Mouse (Mus musculus) embryonic facial prominence, embryonic 15.5 days (tissue): ENCODE results near the gene Plin1. TPM values are rescaled to one million over a fixed set of nuclear protein-coding genes. Genes with fewer than 3 reads are reported as not detected.

Experiments
- ATAC-seq: fragments of 200-750 bp; cut with Nextera tagmentation; 2 replicates; pipeline ENCODE4 v1.8.0; 2017; ENCODE audit warnings: low read depth, moderate TSS enrichment; ENCODE audit not compliant: insufficient number of reproducible peaks, low FRiP score, low TSS enrichment
- H3K27ac ChIP-seq: fragments of 300-500 bp; sonication (generic); replicated peaks from 2 replicates; pipeline ENCODE4 v1.5.1; 2015; ENCODE audit warnings: mild to moderate bottlenecking, inconsistent platforms
- H3K27me3 ChIP-seq: fragments of 300-500 bp; sonication (generic); 2 replicates; pipeline ENCODE4 v1.6.1; 2015; ENCODE audit warnings: inconsistent platforms
- H3K36me3 ChIP-seq: fragments of 300-500 bp; sonication (generic); 2 replicates; pipeline ENCODE4 v1.6.1; 2015; ENCODE audit warnings: mild to moderate bottlenecking, inconsistent platforms
- H3K4me1 ChIP-seq: fragments of 300-500 bp; sonication (generic); 2 replicates; pipeline ENCODE4 v1.6.1; 2015; ENCODE audit warnings: inconsistent platforms
- H3K4me2 ChIP-seq: fragments of 300-500 bp; sonication (generic); replicated peaks from 2 replicates; pipeline ENCODE4 v1.6.1; 2015; ENCODE audit warnings: mild to moderate bottlenecking, inconsistent platforms
- H3K4me3 ChIP-seq: fragments of 300-500 bp; sonication (generic); replicated peaks from 2 replicates; pipeline ENCODE4 v1.5.1; 2015; ENCODE audit warnings: mild to moderate bottlenecking, inconsistent platforms
- H3K9ac ChIP-seq: fragments of 300-500 bp; sonication (generic); 2 replicates; pipeline ENCODE4 v1.6.1; 2015; ENCODE audit warnings: inconsistent platforms
- H3K9me3 ChIP-seq: fragments of 300-500 bp; sonication (generic); replicated peaks from 2 replicates; pipeline ENCODE4 v1.6.1; 2016; ENCODE audit warnings: inconsistent platforms
- WGBS: fragments of 180-500 bp; shearing (Covaris S2); methylation state at CpG from one replicate; pipeline ENCODE4 v1.1.7; 2015; 5-methylcytosine and 5-hydroxymethylcytosine counted together
- polyA plus RNA-seq: library from polyadenylated mRNA; unstranded; fragments of >200 nt; fragmentation: Nextera tagmentation; extraction: Ambion mirVana; gene quantifications from 2 replicates; pipeline ENCODE4 v1.2.1, GENCODE M21; 2015

The Plin1 gene
- 0.05 TPM in 1 of 2 replicates, not detected in the other for polyA plus RNA-seq

DNA sequence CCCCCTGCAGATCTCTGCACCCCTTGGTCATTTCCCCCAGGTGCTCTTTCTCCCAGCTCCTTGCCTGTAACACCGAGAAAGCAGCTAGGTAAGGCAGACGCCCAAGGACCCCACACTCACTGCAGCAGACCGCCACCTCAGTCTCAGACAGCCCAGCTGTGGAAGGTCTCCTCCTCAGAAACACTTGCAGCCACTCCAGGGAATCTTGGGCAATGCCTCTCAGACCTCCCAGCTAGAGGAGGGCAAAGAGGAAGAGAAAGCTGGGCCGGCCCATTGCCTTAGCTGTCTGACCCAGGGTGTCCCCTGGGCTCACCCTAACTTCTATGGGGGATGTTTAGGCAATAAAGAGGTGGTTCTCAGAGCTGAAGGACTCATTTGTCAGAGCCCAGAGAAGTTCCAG is at the start of gene Plin1:
Plin1 (minus strand) TSS at position 282 of the 400 bp plus-strand sequence.
- H3K27me3 ChIP-seq: no peaks in the 10 kb centered on the region
- ATAC-seq: no peak
- WGBS: 58% methylated on average over 4 of the region's 4 CpGs
- H3K4me1 ChIP-seq: no peaks in the 10 kb centered on the region
- H3K4me2 ChIP-seq: no peak within 1 kb of the TSS
- no peak within 1 kb of the TSS for H3K9ac ChIP-seq
- peaks cover 11% of the 10 kb centered on the region for H3K36me3 ChIP-seq
- H3K27ac ChIP-seq: no peak within 1 kb of the TSS
- no peak within 1 kb of the TSS for H3K4me3 ChIP-seq
- H3K9me3 ChIP-seq: no peaks in the 10 kb centered on the region

DNA sequence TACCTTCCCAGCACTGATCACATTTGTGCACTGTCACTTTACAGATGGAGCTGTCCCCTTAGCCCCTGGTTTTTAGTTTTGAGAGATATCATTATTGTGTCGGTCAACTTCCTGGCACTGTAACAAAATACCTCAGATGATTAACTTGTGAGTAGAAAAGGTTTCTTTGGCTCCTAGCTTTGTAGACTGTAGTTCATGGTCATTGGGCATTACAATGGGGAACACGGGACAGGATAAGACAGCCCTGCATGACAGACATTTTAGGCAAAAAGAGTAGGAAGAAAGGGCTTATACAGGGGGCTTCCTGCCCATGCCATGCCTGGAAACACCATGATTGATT is 49.8 kb upstream of the Plin1 start:
- H3K27me3 ChIP-seq: no peaks in the 10 kb centered on the region; the same call in 1 of the 2 replicates
- no peak for ATAC-seq
- no peak overlapping the region for H3K27ac ChIP-seq
- H3K4me2 ChIP-seq: no peak overlapping the region
- no peak overlapping the region for H3K4me3 ChIP-seq
- H3K9me3 ChIP-seq: no peaks in the 10 kb centered on the region
- H3K36me3 ChIP-seq: no peaks in the 10 kb centered on the region
- H3K9ac ChIP-seq: no peak overlapping the region
- WGBS: 78% methylated on average over 2 of the region's 2 CpGs
- peaks cover 7% of the 10 kb centered on the region; the same call in 1 of the 2 replicates for H3K4me1 ChIP-seq

DNA sequence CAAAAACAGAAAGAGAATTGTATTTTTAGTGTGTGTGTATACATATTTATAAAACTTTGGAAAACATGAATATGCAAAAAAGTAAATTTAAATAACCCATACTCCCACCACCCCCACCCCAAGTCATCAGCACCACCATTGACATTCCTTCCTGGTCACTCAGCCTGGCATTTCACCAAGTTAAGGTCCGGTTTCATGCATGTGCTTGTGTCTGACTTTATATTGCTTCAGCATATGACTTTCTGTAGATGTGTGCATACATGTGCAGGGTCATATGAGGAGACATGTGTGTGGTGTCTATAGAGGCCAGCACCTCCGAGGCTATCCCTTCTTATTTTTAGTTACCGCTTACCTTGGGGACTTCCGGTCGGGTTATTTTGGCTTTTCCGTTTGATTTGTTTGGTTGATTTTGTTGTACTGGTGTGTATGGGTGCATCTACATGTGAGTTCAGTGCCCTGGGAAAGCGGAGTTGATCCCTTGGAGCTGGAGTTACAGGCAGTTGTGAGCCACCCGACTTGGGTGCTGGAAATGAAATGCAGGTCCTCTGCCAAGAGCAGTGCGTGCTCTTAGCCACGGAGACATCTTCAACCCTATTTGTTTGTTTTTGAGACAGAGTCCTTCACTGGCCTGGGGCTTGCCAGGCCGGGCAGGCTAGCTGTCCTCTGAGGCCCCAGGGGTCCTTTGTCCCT is 49.3 kb upstream of the Plin1 start:
- no peak overlapping the region for H3K27ac ChIP-seq
- H3K27me3 ChIP-seq: no peaks in the 10 kb centered on the region
- no peak for ATAC-seq
- no peak overlapping the region for H3K4me3 ChIP-seq
- H3K4me2 ChIP-seq: no peak overlapping the region
- WGBS: 78% methylated on average over 11 of the region's 11 CpGs
- no peak overlapping the region for H3K9ac ChIP-seq
- no peaks in the 10 kb centered on the region for H3K9me3 ChIP-seq
- peaks cover 7% of the 10 kb centered on the region; the same call in 1 of the 2 replicates for H3K4me1 ChIP-seq
- no peaks in the 10 kb centered on the region for H3K36me3 ChIP-seq

DNA sequence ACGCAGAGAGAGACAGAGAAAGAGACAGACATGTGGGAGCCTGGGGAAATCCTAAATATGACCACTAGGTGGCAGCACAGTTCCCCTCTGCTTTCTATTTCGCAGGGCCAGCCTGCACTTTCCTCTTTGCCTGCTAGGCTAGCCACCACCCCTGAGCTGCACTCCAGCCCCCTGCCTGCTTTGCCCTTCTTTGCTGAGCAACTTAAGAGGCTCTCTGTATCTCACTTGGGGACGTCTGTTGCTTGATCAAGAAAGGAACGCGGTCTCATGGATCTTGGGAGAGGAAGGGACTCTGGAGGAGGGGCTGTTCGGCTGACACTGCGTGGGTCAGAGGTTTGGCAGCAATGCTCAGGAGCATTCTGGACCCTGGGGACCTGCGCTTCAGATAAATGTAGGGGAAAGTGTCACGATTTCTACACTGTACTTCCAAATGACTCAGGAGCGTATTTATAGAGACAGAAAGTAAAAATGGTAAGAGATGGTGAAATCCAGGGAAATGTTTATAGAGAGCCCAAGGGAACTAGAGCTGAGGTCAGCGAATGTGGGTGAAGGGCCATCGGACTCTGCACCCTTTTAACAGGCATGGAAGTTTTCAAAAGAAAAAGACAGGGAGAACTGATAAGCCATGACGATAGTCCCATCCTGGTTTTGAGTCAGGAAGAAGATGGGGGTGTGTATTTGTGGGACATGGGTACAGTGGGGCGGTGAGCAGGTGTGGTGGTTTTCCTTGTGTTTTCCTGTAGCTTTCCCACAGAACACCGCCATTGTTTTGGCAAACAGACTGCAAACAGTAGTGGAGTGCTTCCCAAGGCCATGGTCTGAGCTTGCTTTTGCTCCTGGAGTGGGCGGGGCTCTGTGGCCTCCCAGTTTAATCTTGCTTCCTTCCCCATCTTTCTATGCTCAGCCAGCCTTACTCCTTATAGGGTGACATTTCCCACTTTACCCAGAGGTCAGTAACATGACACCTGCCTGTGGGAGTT is 48.2 kb upstream of the Plin1 start:
- Histone ChIP-seq H3K4me1 (peaks cover 7% of the 10 kb centered on the region; the same call in 1 of the 2 replicates), H3K9ac (no peak overlapping the region), H3K9me3 (no peaks in the 10 kb centered on the region), H3K4me3 (peak overlapping the region; percentile 33), H3K36me3 (no peaks in the 10 kb centered on the region), H3K27ac (no peak overlapping the region), H3K27me3 (0 out of 2 replicates have a peak, but pooled peaks cover 3% of the 10 kb centered on the region), H3K4me2 (peak overlapping the region; percentile 52)
- peak; percentile 39; the same call in 1 of the 2 replicates for ATAC-seq
- WGBS: 27% methylated on average over 16 of the region's 16 CpGs

DNA sequence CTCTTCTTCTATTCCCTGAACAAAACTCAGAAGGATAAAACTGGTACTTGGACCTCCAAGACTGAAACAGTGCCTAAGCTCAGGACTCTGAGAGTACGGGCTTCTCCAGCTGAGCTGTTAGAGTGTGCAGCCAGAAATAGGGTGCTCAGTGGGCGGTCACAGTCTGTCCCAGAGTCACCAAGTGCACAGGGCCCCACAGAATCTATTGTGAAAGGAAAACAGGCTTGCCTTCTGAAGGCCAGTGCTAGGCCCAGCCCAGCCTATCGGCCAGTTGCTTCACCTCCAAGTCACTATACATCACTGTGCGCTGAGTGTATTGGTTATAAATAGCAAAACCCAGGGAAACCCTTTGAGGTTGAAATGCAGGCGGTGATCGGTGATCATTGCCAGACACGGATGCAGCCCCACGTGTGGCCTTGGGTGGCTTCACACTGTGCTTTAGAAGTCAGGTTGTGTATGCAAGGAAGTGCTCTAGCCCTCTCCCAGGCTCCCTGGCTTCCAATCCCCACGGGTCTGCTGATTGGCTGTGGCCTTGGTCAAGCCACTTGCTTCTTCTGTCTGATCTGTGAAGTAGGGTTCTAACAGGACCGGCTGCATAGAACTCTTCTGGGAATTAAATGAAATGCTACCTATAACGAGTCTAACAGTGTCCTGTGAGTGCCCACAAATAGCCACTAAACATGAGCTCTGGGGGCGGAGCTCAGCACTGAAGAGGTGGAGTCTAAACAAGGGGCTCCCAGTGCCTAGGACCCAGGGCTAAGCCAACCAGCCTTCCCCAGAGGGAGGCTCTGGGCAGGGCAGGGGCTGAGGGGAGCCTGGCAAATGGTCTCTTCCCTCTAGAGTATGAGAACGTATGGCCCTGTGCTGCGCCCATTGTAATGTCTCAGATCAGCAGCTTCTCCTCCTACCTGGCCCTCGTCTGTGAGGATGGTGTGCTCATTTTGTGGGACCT is 39.1 kb upstream of the Plin1 start:
- no peak overlapping the region for H3K4me3 ChIP-seq
- H3K4me2 ChIP-seq: no peak overlapping the region
- peaks cover 3% of the 10 kb centered on the region; the same call in 1 of the 2 replicates for H3K27me3 ChIP-seq
- WGBS: 49% methylated on average over 15 of the region's 15 CpGs
- no peaks in the 10 kb centered on the region for H3K4me1 ChIP-seq
- no peak for ATAC-seq
- no peaks in the 10 kb centered on the region for H3K9me3 ChIP-seq
- H3K27ac ChIP-seq: no peak overlapping the region
- H3K36me3 ChIP-seq: no peaks in the 10 kb centered on the region
- no peak overlapping the region for H3K9ac ChIP-seq

DNA sequence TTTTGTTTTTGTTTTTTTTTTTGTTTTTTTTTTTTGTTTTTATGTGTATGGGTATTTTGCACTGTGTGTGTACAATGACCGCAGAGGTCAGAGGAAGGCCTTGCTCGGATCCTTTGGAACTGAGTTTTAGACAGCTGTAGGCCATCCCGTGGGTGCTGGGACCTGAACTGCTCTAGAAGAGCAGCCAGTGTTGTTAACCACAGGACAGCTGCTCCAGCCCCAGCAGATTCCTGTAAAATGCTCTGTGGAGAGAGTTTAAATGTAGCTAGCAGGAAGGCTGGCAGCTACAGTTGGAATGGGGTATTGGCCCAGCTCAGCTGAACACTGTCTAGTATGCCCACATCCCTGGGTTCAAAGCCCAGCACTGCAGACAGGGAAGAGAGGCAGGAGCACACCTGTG is 37.0 kb upstream of the Plin1 start:
- Histone ChIP-seq H3K27ac (no peak overlapping the region), H3K9ac (no peak overlapping the region), H3K4me1 (no peaks in the 10 kb centered on the region), H3K4me2 (no peak overlapping the region), H3K27me3 (no peaks in the 10 kb centered on the region; the same call in 1 of the 2 replicates), H3K4me3 (no peak overlapping the region), H3K36me3 (no peaks in the 10 kb centered on the region), H3K9me3 (no peaks in the 10 kb centered on the region)
- no peak for ATAC-seq
- 74% methylated on average over 3 of the region's 3 CpGs for WGBS

DNA sequence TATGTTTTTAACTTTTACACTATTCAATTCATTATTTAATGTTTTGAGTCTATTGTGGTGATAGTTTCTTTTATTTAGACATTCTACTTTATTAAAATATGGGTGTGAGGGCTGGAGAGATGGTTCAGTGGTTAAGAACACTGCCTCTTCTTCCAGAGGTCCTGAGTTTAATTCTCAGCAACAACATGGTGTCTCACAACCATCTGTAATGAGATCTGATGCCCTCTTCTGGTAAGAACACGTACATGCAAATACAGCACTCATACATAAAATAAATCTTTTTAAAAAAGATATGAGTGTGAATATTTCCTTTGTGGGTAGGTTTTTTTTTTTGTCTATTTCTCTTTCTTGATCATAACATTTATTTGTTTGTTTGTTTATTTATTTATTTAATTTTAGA is 33.3 kb upstream of the Plin1 start:
- no peak for ATAC-seq
- WGBS: 38% methylated on average over 1 of the region's 1 CpGs
- Histone ChIP-seq H3K27ac (no peak overlapping the region), H3K27me3 (no peaks in the 10 kb centered on the region), H3K4me2 (no peak overlapping the region), H3K4me1 (no peaks in the 10 kb centered on the region), H3K9ac (no peak overlapping the region), H3K4me3 (no peak overlapping the region), H3K36me3 (no peaks in the 10 kb centered on the region), H3K9me3 (no peaks in the 10 kb centered on the region)

DNA sequence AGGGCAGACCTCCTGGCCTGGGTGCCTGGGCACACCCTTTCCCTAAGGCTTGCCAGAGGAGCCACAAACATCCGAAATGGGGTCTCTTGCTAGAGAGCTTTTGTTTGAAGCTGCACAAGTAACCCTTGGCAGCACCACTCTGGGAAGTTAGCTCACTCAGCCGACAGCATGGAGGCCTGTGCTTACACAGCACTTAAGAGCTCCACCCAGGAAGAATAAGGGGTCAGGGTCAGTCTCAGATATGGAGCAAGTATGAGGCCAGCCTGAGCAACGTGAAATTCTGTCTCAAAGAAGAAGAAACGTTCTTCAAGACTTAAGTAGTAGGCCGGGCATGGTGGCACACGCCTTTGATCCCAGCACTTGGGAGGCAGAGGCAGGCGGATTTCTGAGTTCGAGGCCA is 29.4 kb upstream of the Plin1 start:
- WGBS: 75% methylated on average over 8 of the region's 8 CpGs

DNA sequence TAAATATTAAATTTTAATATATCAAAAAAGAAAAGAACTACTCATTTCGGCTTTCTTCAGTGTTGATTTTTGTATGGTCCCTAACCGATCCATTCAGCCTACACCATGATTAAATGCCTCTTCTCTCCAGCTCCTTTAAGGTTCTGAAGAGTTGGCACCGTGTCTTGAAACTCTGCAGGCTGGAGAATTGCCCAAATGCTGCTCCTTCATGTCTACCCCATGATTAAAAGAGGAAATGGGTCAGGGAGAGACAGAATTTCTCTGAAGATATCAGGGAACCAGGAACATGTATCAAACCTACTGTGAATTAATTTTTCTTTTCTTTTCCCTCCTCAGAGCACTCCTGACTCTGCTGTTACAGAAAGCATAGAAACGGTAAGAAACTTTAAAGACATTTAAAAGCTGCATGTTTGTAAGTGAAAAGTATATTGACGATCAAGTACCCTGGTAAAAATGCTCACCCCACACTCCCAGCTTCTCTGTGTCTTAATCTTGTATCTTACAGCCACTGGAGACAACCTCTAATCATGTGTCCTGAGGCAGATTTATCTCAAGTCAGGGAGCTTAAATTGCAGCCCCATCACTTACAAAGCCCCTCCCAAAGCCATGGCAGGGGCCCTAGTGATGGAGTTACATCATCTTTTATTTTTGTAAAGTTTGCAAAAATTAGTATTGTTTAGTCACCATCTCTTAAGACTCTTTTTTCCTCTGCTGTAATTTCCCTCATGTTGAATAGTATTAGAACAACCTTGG is 28.6 kb upstream of the Plin1 start:
- ATAC-seq: no peak

More for the DNA sequence above, 29.4 kb upstream of the Plin1 start:
- Histone ChIP-seq H3K9ac (no peak overlapping the region), H3K27me3 (no peaks in the 10 kb centered on the region), H3K4me1 (no peaks in the 10 kb centered on the region), H3K27ac (no peak overlapping the region), H3K4me3 (no peak overlapping the region), H3K9me3 (no peaks in the 10 kb centered on the region), H3K4me2 (no peak overlapping the region), H3K36me3 (no peaks in the 10 kb centered on the region)
- ATAC-seq: no peak

DNA sequence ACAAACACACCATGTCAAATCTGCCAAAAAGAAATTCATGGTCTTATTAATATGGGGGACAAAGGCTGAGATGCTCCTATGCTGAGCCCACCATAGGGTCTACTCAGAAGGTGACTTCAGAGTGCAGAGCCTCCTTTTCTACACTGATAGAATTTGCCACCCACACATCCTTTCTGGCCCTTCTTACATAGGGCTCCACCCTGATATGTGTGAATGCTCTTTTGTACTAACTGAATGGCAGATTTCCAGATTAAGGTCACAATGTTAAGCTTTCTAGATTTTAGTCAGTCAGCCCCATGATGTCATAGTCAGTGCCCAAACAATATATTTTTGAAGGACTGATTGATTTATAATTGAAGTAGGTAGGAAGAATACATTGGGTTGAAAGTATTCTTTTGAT is 27.1 kb upstream of the Plin1 start:
- ATAC-seq: no peak
- no peaks in the 10 kb centered on the region for H3K4me1 ChIP-seq
- no peak overlapping the region for H3K4me3 ChIP-seq
- no peaks in the 10 kb centered on the region for H3K9me3 ChIP-seq
- H3K4me2 ChIP-seq: no peak overlapping the region
- H3K27ac ChIP-seq: no peak overlapping the region
- H3K9ac ChIP-seq: no peak overlapping the region
- no peaks in the 10 kb centered on the region for H3K27me3 ChIP-seq
- H3K36me3 ChIP-seq: no peaks in the 10 kb centered on the region

More for the DNA sequence above, 28.6 kb upstream of the Plin1 start:
- H3K27ac ChIP-seq: no peak overlapping the region
- no peak overlapping the region for H3K4me3 ChIP-seq
- no peaks in the 10 kb centered on the region for H3K36me3 ChIP-seq
- no peak overlapping the region for H3K9ac ChIP-seq
- H3K9me3 ChIP-seq: no peaks in the 10 kb centered on the region
- WGBS: 66% methylated on average over 5 of the region's 5 CpGs
- H3K4me1 ChIP-seq: no peaks in the 10 kb centered on the region
- H3K4me2 ChIP-seq: no peak overlapping the region
- no peaks in the 10 kb centered on the region for H3K27me3 ChIP-seq
